Mouse (Mus musculus) erythroblast, embryonic 14.5 days (primary cell): ENCODE data around the gene Tapbp. TPM values are rescaled to one million over a fixed set of nuclear protein-coding genes. Genes with fewer than 3 reads are reported as not detected.
"Not testable (repeated sequence)": the region's sequence is repeated elsewhere in the genome, so short reads cannot be mapped to it uniquely, and the experiment has no call there.

Experiments used
- H3K27me3 ChIP-seq: 2 replicates; pipeline ENCODE4 v1.6.1; 2012; ENCODE audit warnings: inconsistent platforms; ENCODE audit not compliant: control insufficient read depth
- H3K36me3 ChIP-seq: 2 replicates; pipeline ENCODE4 v1.6.1; 2012; ENCODE audit warnings: mild to moderate bottlenecking, inconsistent platforms; ENCODE audit not compliant: control insufficient read depth
- H3K4me1 ChIP-seq: 2 replicates; pipeline ENCODE4 v1.6.1; 2012; ENCODE audit warnings: inconsistent platforms; ENCODE audit not compliant: control insufficient read depth
- H3K4me3 ChIP-seq: replicated peaks from 2 replicates; pipeline ENCODE3; 2012; ENCODE audit warnings: moderate library complexity, mild to moderate bottlenecking, inconsistent platforms
- H3K9me3 ChIP-seq: 2 replicates; pipeline ENCODE4 v1.6.1; 2012; ENCODE audit warnings: low read length, inconsistent platforms, mixed read lengths; ENCODE audit not compliant: control insufficient read depth
- GATA1 ChIP-seq: IDR thresholded peaks from 2 replicates; pipeline ENCODE4 v1.6.1; 2012; ENCODE audit warnings: low read length, inconsistent platforms, mixed read lengths
- TAL1 ChIP-seq: IDR thresholded peaks from 3 replicates; pipeline ENCODE4 v1.6.1; 2012; ENCODE audit warnings: low read length, inconsistent platforms, mixed read lengths
- polyA plus RNA-seq: library from polyadenylated mRNA; stranded (reverse); fragments of >175 nt; gene quantifications from 2 replicates; pipeline ENCODE4 v1.2.3, GENCODE M21; 2012

Tapbp gene
- polyA plus RNA-seq, 1 experiment, result 21.8 TPM

GRCm38 (mm10) chr17:33892429-33892828 lies 23.3 kb upstream of the Tapbp start:
- H3K9me3 ChIP-seq, result no peaks in the 10 kb centered on the region

DNA sequence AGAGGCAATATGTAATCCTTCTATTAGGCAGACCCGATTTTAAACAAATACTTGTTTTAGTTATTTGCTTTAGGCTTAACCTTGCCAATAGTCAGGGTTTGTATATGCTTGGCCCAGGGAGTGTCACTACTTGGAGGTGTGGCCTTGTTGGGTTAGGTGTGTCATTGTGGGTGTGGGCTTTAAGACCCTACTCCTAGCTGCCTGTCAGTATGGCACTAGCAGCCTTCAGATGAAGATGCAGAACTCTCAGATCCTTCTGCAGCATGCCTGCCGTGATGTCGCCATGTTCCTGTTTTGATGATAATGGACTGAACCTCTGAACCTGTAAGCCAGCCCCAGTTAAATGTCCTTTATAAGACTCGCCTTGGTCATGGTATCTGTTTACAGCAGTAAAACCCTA lies 22.7 kb upstream of the Tapbp start:
- H3K27me3 ChIP-seq, H3K9me3 ChIP-seq, H3K4me3 ChIP-seq: not testable (repeated sequence)
- Histone ChIP-seq H3K36me3 (peaks cover 12% of the 10 kb centered on the region), H3K4me1 (peaks cover 28% of the 10 kb centered on the region)

More at GRCm38 (mm10) chr17:33892429-33892828, 23.3 kb upstream of the Tapbp start:
- no peak for TF ChIP-seq GATA1
- TF ChIP-seq TAL1, result no peak
- Histone ChIP-seq H3K4me1 (peaks cover 28% of the 10 kb centered on the region), H3K36me3 (peaks cover 18% of the 10 kb centered on the region), H3K27me3 (no peaks in the 10 kb centered on the region), H3K4me3 (no peak overlapping the region)

DNA sequence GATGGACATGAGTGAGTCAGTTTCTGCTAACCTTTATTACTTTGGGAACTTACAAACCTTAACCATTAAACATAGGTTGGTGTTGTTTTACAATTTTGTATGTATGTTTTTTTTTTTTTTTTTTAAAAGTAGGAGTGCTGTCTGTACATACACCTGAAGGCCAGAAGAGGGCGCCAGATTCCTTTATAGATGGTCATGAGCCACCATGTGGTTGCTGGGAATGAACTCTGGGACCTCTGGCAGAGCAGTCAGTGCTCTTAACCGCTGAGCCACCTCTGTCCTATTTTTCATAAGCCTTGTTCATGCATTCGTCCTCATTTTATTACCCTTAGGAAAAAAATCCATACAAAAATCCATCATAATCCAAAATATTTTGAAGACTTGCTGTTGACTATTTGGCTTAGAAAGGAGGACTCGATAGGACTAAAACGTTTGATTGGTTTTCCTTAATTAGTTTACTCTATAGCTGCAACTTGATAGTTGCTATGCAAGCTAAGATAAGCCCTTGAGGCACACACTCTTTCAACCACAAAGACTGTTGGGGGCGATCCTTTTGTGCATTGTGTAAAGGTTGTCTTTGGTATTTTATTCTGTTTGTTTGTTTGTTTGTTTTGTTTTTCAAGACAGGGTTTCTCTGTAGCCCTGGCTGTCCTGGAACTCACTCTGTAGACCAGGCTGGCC lies 18.4 kb upstream of the Tapbp start:
- Histone ChIP-seq H3K27me3 (no peaks in the 10 kb centered on the region), H3K36me3 (no peaks in the 10 kb centered on the region), H3K9me3 (no peaks in the 10 kb centered on the region), H3K4me3 (no peak overlapping the region), H3K4me1 (peaks cover 52% of the 10 kb centered on the region)
- TF ChIP-seq TAL1, result no peak
- TF ChIP-seq GATA1, result no peak

DNA sequence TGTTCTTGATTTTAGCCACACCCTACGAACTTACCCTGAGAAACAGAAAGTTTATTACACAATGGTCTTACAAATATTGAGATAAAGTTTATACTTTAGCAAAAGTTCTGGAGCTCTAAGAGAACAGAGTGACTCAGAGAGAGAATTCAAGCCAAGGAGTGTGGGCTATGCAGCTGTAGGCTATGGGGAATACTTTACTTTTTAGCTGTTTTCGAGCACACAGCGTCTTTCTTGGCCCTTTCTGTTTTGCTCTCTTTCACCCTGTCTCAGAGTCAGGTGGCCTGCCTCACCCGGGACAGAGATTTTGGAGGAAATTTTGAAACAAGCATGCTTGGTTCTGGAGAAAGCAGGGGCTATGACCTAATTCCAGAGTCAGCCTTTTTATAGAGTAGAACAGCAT lies 17.5 kb upstream of the Tapbp start:
- not testable (repeated sequence) for H3K9me3 ChIP-seq, H3K36me3 ChIP-seq, H3K4me3 ChIP-seq, H3K27me3 ChIP-seq
- peaks cover 52% of the 10 kb centered on the region for H3K4me1 ChIP-seq

- Histone ChIP-seq H3K9me3 (no peaks in the 10 kb centered on the region), H3K4me3 (no peak overlapping the region), H3K4me1 (peaks cover 64% of the 10 kb centered on the region), H3K27me3 (no peaks in the 10 kb centered on the region), H3K36me3 (no peaks in the 10 kb centered on the region)
- no peak for TF ChIP-seq GATA1
- no peak for TF ChIP-seq TAL1
Observed at GRCm38 (mm10) chr17:33899642-33900041, 16.1 kb upstream of the Tapbp start.

DNA sequence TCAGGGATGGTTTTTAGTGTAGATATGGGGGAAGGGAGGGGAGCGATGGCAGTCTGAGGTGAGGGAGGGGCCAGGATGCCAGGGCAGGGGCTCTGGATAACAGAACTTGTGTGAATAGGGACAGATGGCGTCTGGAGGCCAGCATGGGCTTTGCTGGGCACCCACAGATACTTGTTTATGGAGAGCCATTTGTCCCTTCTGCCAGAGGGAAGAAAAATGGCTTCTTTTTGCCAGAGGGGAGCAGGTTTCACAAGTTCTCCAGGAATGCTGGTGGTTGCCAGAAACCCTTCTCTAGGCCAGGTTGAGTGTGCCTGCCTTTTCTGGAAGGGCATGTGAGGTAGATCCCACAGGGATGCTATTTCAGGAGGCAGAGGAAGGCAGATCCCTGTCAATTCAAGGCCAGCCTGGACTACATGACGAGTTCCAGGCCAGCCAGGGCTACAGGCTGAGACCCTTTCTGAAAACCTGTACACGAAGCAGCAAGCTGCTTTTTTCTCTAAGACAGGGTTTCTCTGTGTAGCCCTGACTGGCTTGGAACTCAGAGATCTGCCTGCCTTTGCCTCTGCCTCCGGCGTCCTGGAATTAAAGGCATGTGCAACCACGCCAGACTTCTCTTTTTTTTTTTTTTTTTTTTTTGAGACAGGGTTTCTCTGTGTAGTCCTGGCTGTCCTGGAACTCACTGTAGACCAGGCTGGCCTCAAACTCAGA lies 15.3 kb upstream of the Tapbp start:
- Histone ChIP-seq H3K27me3 (no peaks in the 10 kb centered on the region), H3K36me3 (no peaks in the 10 kb centered on the region), H3K4me3 (no peak overlapping the region), H3K4me1 (peaks cover 67% of the 10 kb centered on the region), H3K9me3 (no peaks in the 10 kb centered on the region)
- TF ChIP-seq GATA1 (no peak), TAL1 (no peak)

DNA sequence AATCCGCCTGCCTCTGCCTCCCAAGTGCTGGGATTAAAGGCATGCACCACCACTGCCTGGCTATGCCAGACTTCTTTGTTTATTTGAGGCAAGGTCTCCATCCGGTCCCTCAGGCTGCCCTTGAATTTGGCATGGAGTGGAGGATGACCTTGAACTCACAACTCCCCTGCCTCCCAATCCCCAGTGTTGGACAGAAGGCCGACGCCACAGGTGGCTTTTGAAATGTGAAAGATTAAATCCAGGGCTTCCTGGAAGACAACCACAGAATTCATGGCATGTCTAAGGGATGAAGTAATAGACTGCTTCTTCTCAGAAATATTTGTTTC lies 14.7 kb upstream of the Tapbp start:
- Histone ChIP-seq H3K36me3 (no peaks in the 10 kb centered on the region), H3K27me3 (no peaks in the 10 kb centered on the region), H3K9me3 (no peaks in the 10 kb centered on the region), H3K4me1 (peaks cover 71% of the 10 kb centered on the region), H3K4me3 (no peak overlapping the region)
- no peak for TF ChIP-seq TAL1
- no peak for TF ChIP-seq GATA1

DNA sequence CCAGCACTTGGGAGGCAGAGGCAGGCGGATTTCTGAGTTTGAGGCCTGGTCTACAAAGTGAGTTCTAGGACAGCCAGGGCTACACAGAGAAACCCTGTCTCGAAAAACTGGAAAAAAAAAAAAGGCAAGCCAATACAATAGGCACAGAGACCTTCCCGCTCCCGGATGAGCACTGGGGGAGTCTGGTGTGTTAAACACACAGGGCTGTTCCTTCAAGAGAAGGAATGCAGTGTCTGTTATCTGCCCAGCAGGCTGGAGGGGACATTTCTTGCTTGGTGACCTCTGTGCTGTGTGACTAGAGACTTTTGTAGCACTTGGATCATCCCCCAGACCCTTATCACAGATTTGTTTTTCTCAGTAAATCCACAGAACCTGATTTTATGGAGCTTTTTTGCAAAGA lies 14.0 kb upstream of the Tapbp start:
- no peak for TF ChIP-seq GATA1
- TF ChIP-seq TAL1, result no peak
- peaks cover 72% of the 10 kb centered on the region for H3K4me1 ChIP-seq

DNA sequence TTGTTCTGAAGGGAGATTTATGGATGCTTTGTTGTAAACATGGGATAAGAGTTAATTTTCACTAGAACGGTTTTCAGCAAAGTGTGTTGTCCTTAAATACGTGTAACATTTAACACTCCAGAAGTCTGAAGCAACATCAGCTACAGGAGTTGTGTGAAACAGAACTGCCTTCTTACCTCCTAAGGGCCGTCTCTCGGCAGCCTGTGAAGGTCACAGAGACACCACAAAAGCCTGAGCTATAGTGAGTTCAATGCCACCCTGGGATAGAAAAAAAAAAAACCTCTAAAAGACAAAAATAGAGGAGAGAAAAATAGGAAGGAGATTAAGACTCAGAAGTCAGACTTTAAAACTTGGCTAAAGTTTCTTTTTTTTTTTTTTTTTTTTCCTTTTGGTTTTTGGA lies 13.6 kb upstream of the Tapbp start:
- TF ChIP-seq GATA1, result no peak
- no peak for TF ChIP-seq TAL1
- Histone ChIP-seq H3K4me1 (peaks cover 75% of the 10 kb centered on the region), H3K9me3 (no peaks in the 10 kb centered on the region), H3K27me3 (no peaks in the 10 kb centered on the region), H3K4me3 (no peak overlapping the region), H3K36me3 (no peaks in the 10 kb centered on the region)

More for the DNA sequence above, 14.0 kb upstream of the Tapbp start:
- no peaks in the 10 kb centered on the region for H3K27me3 ChIP-seq
- H3K36me3 ChIP-seq, result no peaks in the 10 kb centered on the region
- H3K9me3 ChIP-seq, result no peaks in the 10 kb centered on the region
- H3K4me3 ChIP-seq, result no peak overlapping the region

- Histone ChIP-seq H3K9me3 (no peaks in the 10 kb centered on the region), H3K4me3 (no peak overlapping the region), H3K27me3 (no peaks in the 10 kb centered on the region), H3K36me3 (no peaks in the 10 kb centered on the region), H3K4me1 (peaks cover 70% of the 10 kb centered on the region)
- TF ChIP-seq GATA1, result no peak
- TF ChIP-seq TAL1, result no peak
Observed at GRCm38 (mm10) chr17:33902491-33902890, 13.2 kb upstream of the Tapbp start.

- H3K36me3 ChIP-seq, H3K9me3 ChIP-seq, H3K4me3 ChIP-seq, H3K27me3 ChIP-seq: not testable (repeated sequence)
- H3K4me1 ChIP-seq, result peaks cover 72% of the 10 kb centered on the region
Observed at GRCm38 (mm10) chr17:33903911-33904651, 11.6 kb upstream of the Tapbp start.

- not testable (repeated sequence) for H3K27me3 ChIP-seq, H3K4me3 ChIP-seq, H3K9me3 ChIP-seq, H3K36me3 ChIP-seq
- H3K4me1 ChIP-seq, result peaks cover 71% of the 10 kb centered on the region
Observed at GRCm38 (mm10) chr17:33904835-33905234, 10.9 kb upstream of the Tapbp start, which contains the start of gene Platr17. Gene Platr17 (plus strand): TSS chr17:33905135.
